Mouse (Mus musculus): ENCODE data around the gene Ralgapa2.

- TF ChIP-seq CTCF (IDR thresholded peaks at IDR 0.05; ENCODE audit: insufficient read depth, low read length): no peak
- TF ChIP-seq POLR2A (IDR thresholded peaks at IDR 0.05; ENCODE audit: borderline replicate concordance, extremely low read depth, low read depth, low read length): no peak
Observed at GRCm38 (mm10) chr2:146257609-146258008, 254.5 kb downstream of the Ralgapa2 start.
